Mouse (Mus musculus) embryonic facial prominence, embryonic 14.5 days (tissue): Measurements from ENCODE around the gene Tnnc2. TPM values are rescaled to one million over a fixed set of nuclear protein-coding genes. Genes with fewer than 3 reads are reported as not detected.
A peak's percentile ranks its signal among the peaks of the same experiment; 100 is the strongest.

Source experiments
- ATAC-seq: fragments of 200-750 bp; cut with Nextera tagmentation; 2 replicates; pipeline ENCODE4 v1.8.0; 2017; ENCODE audit warnings: low read depth, moderate number of reproducible peaks, moderate TSS enrichment
- DNase-seq: peaks from one replicate; pipeline ENCODE4 v3.0.0-alpha.2; 2015; ENCODE audit warnings: low spot score
- H3K27ac ChIP-seq: fragments of 300-500 bp; sonication (generic); replicated peaks from 2 replicates; pipeline ENCODE4 v1.5.1; 2014; ENCODE audit warnings: low read depth, mild to moderate bottlenecking, low read length, moderate library complexity
- H3K27me3 ChIP-seq: fragments of 300-500 bp; sonication (generic); replicated peaks from 2 replicates; pipeline ENCODE4 v1.6.1; 2014; ENCODE audit warnings: low read length; ENCODE audit not compliant: control insufficient read depth, insufficient read depth
- H3K36me3 ChIP-seq: fragments of 300-500 bp; sonication (generic); 2 replicates; pipeline ENCODE4 v1.6.1; 2014; ENCODE audit warnings: low read length, mixed read lengths; ENCODE audit not compliant: control insufficient read depth, insufficient read depth
- H3K4me1 ChIP-seq: fragments of 300-500 bp; sonication (generic); 2 replicates; pipeline ENCODE4 v1.6.1; 2014; ENCODE audit warnings: antibody characterized with exemption, low read length; ENCODE audit not compliant: control insufficient read depth, insufficient read depth
- H3K4me2 ChIP-seq: fragments of 300-500 bp; sonication (generic); 2 replicates; pipeline ENCODE4 v1.6.1; 2014; ENCODE audit warnings: low read depth, mild to moderate bottlenecking, low read length, moderate library complexity, mixed read lengths
- H3K4me3 ChIP-seq: fragments of 300-500 bp; sonication (generic); 2 replicates; pipeline ENCODE4 v1.5.1; 2014; ENCODE audit warnings: low read depth, mild to moderate bottlenecking, low read length
- H3K9ac ChIP-seq: fragments of 300-500 bp; sonication (generic); 2 replicates; pipeline ENCODE4 v1.6.1; 2014; ENCODE audit warnings: low read depth, mild to moderate bottlenecking, low read length, moderate library complexity, mixed read lengths
- H3K9me3 ChIP-seq: fragments of 300-500 bp; sonication (generic); 2 replicates; pipeline ENCODE4 v1.6.1; 2016; ENCODE audit warnings: low read length; ENCODE audit not compliant: control insufficient read depth
- WGBS: fragments of 180-500 bp; shearing (Covaris S2); extraction: QIAGEN DNeasy Blood & Tissue Kit; methylation state at CpG from one replicate; pipeline ENCODE4 v1.1.7; 2014; 5-methylcytosine and 5-hydroxymethylcytosine counted together
- polyA plus RNA-seq: library from polyadenylated mRNA; unstranded; fragments of >200 nt; fragmentation: Nextera tagmentation; extraction: Ambion mirVana; gene quantifications from 2 replicates; pipeline ENCODE4 v1.2.1, GENCODE M21; 2014

Tnnc2 gene
- polyA plus RNA-seq, 1 experiment from 2014 or later: 1,279 TPM

- 79% methylated on average over 3 of the region's 3 CpGs for WGBS
- H3K36me3 ChIP-seq: peaks cover 87% of the 10 kb centered on the region
Observed at GRCm38 (mm10) chr2:164793236-164793635, 13.5 kb upstream of the Tnnc2 start.

GRCm38 (mm10) chr2:164792400-164793190 is 12.8 kb upstream of the Tnnc2 start:
- H3K9me3 ChIP-seq: no peaks in the 10 kb centered on the region
- no peak overlapping the region for H3K27ac ChIP-seq
- no peaks in the 10 kb centered on the region for H3K4me1 ChIP-seq
- 91% methylated on average over 12 of the region's 12 CpGs for WGBS
- no peak for ATAC-seq
- no peak overlapping the region for H3K4me3 ChIP-seq
- H3K36me3 ChIP-seq: peaks cover 81% of the 10 kb centered on the region
- H3K4me2 ChIP-seq: no peak overlapping the region
- H3K27me3 ChIP-seq: no peaks in the 10 kb centered on the region
- no peak overlapping the region for H3K9ac ChIP-seq
- no peak for DNase-seq

More at GRCm38 (mm10) chr2:164793236-164793635, 13.5 kb upstream of the Tnnc2 start:
- H3K9me3 ChIP-seq: no peaks in the 10 kb centered on the region
- H3K4me1 ChIP-seq: no peaks in the 10 kb centered on the region
- DNase-seq: peak; percentile 47
- H3K27me3 ChIP-seq: no peaks in the 10 kb centered on the region
- H3K4me3 ChIP-seq: no peak overlapping the region
- no peak for ATAC-seq
- no peak overlapping the region for H3K9ac ChIP-seq
- H3K27ac ChIP-seq: no peak overlapping the region
- H3K4me2 ChIP-seq: no peak overlapping the region

- DNase-seq (no peak), ATAC-seq (no peak)
- Histone ChIP-seq H3K27ac (no peak overlapping the region), H3K27me3 (no peaks in the 10 kb centered on the region), H3K4me3 (no peak overlapping the region), H3K9ac (no peak overlapping the region; the same call in 1 of the 2 replicates), H3K9me3 (no peaks in the 10 kb centered on the region), H3K4me1 (peaks cover 3% of the 10 kb centered on the region; the same call in 1 of the 2 replicates), H3K36me3 (peaks cover 76% of the 10 kb centered on the region), H3K4me2 (no peak overlapping the region)
- 91% methylated on average over 18 of the region's 18 CpGs for WGBS
Observed at GRCm38 (mm10) chr2:164791841-164792261, 12.1 kb upstream of the Tnnc2 start.

- H3K27ac ChIP-seq: no peak overlapping the region
- no peak overlapping the region for H3K4me2 ChIP-seq
- H3K4me3 ChIP-seq: no peak overlapping the region
- H3K36me3 ChIP-seq: peaks cover 62% of the 10 kb centered on the region
- peaks cover 8% of the 10 kb centered on the region for H3K4me1 ChIP-seq
- H3K27me3 ChIP-seq: no peaks in the 10 kb centered on the region
- no peaks in the 10 kb centered on the region for H3K9me3 ChIP-seq
- H3K9ac ChIP-seq: no peak overlapping the region
- ATAC-seq (no peak), DNase-seq (no peak)
- 72% methylated on average over 4 of the region's 4 CpGs for WGBS
Observed at GRCm38 (mm10) chr2:164790451-164790850, 10.7 kb upstream of the Tnnc2 start.

- Histone ChIP-seq H3K36me3 (peaks cover 44% of the 10 kb centered on the region), H3K4me3 (no peak overlapping the region), H3K4me2 (no peak overlapping the region), H3K27me3 (no peaks in the 10 kb centered on the region), H3K9me3 (no peaks in the 10 kb centered on the region), H3K27ac (no peak overlapping the region), H3K9ac (no peak overlapping the region), H3K4me1 (peaks cover 8% of the 10 kb centered on the region)
- 73% methylated on average over 4 of the region's 4 CpGs for WGBS
- DNase-seq (no peak), ATAC-seq (no peak)
Observed at GRCm38 (mm10) chr2:164788411-164788810, 8.6 kb upstream of the Tnnc2 start.

GRCm38 (mm10) chr2:164787779-164788178 is 8.0 kb upstream of the Tnnc2 start:
- Histone ChIP-seq H3K9ac (no peak overlapping the region), H3K27me3 (no peaks in the 10 kb centered on the region), H3K9me3 (no peaks in the 10 kb centered on the region), H3K4me3 (peak overlapping the region; percentile 10; the same call in 1 of the 2 replicates), H3K4me1 (peaks cover 8% of the 10 kb centered on the region), H3K36me3 (peaks cover 38% of the 10 kb centered on the region), H3K27ac (no peak overlapping the region), H3K4me2 (peak overlapping the region; percentile 87)
- ATAC-seq (no peak), DNase-seq (no peak)
- 72% methylated on average over 10 of the region's 10 CpGs for WGBS

- Histone ChIP-seq H3K4me2 (peak overlapping the region; percentile 87), H3K9me3 (no peaks in the 10 kb centered on the region), H3K4me1 (peaks cover 8% of the 10 kb centered on the region), H3K9ac (peak overlapping the region; percentile 83; the same call in 1 of the 2 replicates), H3K27me3 (no peaks in the 10 kb centered on the region), H3K27ac (no peak overlapping the region), H3K4me3 (peak overlapping the region; percentile 66), H3K36me3 (peaks cover 30% of the 10 kb centered on the region)
- 75% methylated on average over 3 of the region's 3 CpGs for WGBS
- ATAC-seq (no peak), DNase-seq (no peak)
Observed at GRCm38 (mm10) chr2:164787032-164787431, 7.3 kb upstream of the Tnnc2 start.

GRCm38 (mm10) chr2:164786388-164786885 is 6.7 kb upstream of the Tnnc2 start:
- no peaks in the 10 kb centered on the region for H3K27me3 ChIP-seq
- 7% methylated on average over 15 of the region's 15 CpGs for WGBS
- peak overlapping the region; percentile 83 for H3K9ac ChIP-seq
- peak overlapping the region; percentile 82 for H3K27ac ChIP-seq
- peaks cover 25% of the 10 kb centered on the region; the same call in 1 of the 2 replicates for H3K36me3 ChIP-seq
- peaks cover 8% of the 10 kb centered on the region for H3K4me1 ChIP-seq
- H3K4me2 ChIP-seq: peak overlapping the region; percentile 87
- no peaks in the 10 kb centered on the region for H3K9me3 ChIP-seq
- peak; percentile 47 for DNase-seq
- peak overlapping the region; percentile 66 for H3K4me3 ChIP-seq
- 0 out of 2 replicates have a peak, but pooled peaks have one; percentile 6 for ATAC-seq
